Mouse (Mus musculus): ENCODE measurements at regions not wholly inside any gene's neighbourhood (a gene's known extent, or its start where the extent isn't known, plus 50 kb on each side); places are given as distances from the start of the nearest gene placed in this dataset.
"Not testable (repeated sequence)": the region's sequence is repeated elsewhere in the genome, so short reads cannot be mapped to it uniquely, and the experiment has no call there.

DNA sequence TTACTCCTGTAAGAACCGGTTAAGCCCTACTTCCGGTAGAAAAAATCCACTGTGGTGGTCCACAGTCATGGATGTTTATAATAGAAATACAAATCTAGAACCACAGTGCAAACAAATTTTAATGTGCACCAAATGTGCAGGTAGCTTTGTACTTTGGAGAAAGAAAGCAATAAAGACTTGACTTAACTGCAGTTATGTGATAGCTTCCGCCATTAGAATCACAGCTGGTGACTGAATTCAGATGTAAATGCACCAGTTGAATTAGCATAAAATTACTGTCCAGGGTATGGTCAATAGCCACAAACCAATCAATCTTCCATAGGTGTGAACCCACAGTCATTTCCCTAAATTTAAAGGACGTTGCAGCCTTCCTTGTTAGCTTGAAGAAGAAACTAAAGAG is 367.2 kb downstream of the Trib2 start:
- no peak for DNase-seq (ENCODE audit: extremely low spot score, low spot score)

DNA sequence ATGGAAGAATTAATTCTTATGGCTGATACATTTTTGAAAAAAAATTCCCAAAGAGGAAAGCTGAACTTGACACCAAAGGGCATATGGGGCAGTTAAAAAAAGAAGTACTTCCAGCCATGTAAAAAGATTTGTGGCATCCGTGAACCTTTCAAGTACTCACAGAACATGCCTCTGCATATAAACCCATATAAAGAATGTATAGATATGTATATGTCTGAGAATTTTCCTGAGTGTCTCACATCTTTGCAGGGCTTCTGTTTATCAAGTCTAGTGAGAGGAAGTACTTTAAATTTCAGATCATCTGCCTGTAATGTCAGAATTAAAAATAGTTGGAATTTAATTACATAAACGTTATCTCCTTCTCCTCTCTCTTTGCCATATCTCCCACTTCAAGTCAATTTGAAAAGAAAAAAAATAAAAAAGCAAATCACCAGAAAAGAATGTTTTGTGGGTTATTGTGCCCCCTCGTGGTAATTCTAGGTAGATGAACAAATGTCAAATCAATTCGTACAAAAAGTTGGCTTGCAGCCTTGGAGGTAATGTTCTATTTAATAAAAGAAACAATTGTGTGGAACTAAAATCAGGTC is 400.4 kb downstream of the Trib2 start:
- no peak for DNase-seq (ENCODE audit: extremely low spot score, low spot score)

DNA sequence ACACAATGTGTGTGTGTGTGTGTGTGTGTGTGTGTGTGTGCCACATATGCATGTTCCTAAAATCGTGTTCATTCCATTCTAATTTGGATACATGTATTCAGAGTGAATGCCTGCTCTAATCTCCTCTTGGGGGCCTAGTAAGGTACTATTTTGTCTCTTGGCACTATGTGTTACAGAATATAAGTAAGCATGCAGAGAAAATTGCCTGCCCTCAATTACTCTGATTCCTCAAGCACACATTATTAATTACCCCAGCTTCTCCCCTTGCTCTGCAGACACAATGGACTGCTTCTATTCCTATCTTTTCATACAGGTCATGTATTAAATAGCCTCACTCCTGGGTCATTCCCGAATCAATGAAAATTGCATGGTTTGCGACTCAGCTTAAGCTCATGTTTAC is 406.3 kb downstream of the Trib2 start:
- DNase-seq (ENCODE audit: extremely low spot score, low spot score) = no peak

GRCm38 (mm10) chr12:15407577-15407976 is 409.1 kb downstream of the Trib2 start:
- not testable (repeated sequence) for DNase-seq (ENCODE audit: extremely low spot score, low spot score)

- no peak for DNase-seq (ENCODE audit: extremely low spot score, low spot score)
These were observed 424.1 kb downstream of the Trib2 start for GRCm38 (mm10) chr12:15392641-15393040.

DNA sequence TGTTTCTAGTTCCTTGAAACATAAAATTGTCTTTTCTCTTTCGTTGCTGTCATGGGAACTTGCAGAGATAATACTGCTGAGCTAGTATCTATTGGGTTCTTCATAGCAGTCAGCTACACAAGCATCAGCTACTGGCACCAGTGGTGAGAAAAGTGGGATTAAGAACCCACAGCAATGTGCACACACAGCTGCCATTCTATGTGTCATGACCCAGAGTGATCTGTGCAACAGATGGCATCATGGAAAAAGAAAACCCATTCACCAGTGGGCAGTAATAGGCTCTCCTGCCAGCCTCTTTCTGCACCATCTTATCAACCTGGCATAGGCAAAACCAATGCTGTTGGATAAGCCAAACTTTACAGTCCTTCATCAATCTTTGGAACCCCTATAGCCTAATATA is 428.1 kb downstream of the Trib2 start:
- no peak for DNase-seq (ENCODE audit: extremely low spot score, low spot score)

DNA sequence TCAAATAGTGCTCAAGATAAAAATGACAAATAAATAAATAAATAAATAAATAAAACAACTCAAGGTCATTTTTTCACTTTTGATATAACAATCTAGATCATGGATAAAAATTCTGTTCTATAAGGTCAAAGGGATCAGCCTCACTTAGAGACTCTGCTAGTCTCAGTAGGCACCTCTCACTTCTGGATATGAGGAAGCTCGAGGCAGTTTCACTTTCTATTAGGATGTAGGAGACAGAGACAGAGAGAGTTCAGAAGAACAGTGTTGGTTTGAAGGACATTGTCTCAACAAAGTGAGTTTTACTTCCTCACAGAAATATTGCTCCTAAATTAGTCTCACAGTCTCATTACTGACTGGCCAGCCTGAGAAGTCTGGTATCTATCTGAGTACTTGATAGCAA is 458.9 kb downstream of the Trib2 start:
- DNase-seq (ENCODE audit: extremely low spot score, low spot score) = no peak

- DNase-seq (ENCODE audit: extremely low spot score, low spot score) = no peak
These were observed 495.8 kb downstream of the Trib2 start for GRCm38 (mm10) chr12:15320697-15321449.

DNA sequence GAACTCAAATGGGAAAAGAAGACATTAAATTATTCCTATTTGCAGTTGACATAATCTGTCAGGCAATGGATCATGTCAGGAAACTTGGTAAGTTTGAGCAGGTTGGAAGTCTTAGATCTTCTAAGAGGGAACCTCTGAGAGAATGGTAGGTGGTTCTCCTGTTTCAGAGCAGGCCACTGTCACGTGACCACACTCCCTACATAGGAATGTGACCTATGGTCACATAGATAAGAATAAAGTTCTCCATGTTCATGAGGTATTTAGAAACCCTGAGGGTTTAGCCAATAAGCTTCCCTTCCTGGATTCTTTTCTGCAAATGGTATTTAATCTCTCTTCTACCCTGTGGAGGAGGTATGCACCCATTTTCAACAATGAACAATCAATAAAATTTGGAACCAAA is 497.1 kb downstream of the Trib2 start:
- no peak for DNase-seq (ENCODE audit: extremely low spot score, low spot score)

DNA sequence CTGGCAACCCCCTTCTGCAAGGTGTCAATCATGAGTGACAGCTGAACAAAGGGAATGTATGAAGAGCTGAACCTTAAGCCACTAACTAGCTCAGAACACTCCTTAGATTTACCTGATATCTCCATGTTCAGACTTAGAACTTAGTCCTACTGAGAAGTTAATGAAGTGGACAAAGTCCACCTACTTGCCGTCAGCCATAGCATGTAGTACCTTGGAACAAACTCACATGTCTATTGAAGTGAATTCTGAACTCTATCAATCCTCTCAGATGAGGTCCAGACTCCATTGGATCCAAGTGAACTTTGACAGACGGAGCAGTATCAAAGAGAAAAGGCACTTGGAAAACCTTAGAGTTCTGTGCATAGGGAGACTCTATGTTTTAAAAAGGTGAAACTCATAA is 521.8 kb downstream of the Trib2 start:
- DNase-seq (ENCODE audit: extremely low spot score, low spot score) = no peak

DNA sequence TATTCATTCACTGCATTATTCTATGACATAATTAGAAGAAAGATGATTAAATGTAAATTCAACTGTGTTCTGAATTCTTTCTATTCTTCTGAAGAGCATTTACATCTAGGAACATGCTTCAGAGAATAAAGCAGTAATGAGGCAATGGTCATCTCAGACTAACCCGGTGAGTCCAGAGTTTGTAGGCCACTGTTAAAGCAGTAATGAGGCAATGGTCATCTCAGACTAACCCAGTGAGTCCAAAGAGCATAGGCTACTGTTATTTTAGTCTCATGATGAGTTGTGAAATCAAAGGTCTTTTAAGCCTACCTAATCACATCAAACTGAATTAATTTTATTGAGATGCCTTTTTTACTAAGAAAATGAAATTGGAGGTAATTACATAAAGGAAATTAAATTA is 554.6 kb downstream of the Trib2 start:
- DNase-seq (ENCODE audit: extremely low spot score, low spot score) = no peak

- DNase-seq (ENCODE audit: extremely low spot score, low spot score) = no peak
These were observed 555.1 kb downstream of the Trib2 start for GRCm38 (mm10) chr12:15261604-15262003.

- DNase-seq (ENCODE audit: extremely low spot score, low spot score) = no peak
These were observed 555.8 kb downstream of the Trib2 start for GRCm38 (mm10) chr12:15260907-15261415.

DNA sequence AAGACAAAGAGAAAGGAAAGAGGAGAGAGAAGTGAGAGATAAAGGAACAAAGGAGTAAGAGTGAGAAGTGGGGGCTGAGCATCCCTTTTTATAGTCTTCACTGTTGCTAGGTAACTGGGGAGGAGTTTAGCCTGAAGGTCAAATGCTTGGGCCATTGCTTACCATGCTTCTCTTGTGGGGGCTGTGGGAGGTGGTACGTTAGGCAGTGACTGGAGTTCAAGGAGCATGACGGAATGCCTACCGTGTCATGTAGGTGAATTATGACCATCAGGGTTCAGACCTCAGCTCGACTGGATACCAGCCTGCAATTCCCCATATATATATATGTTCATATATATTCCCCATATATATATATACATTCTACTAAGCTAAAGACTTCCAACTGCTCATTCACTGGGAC is 571.8 kb downstream of the Trib2 start:
- DNase-seq (ENCODE audit: extremely low spot score, low spot score) = no peak

DNA sequence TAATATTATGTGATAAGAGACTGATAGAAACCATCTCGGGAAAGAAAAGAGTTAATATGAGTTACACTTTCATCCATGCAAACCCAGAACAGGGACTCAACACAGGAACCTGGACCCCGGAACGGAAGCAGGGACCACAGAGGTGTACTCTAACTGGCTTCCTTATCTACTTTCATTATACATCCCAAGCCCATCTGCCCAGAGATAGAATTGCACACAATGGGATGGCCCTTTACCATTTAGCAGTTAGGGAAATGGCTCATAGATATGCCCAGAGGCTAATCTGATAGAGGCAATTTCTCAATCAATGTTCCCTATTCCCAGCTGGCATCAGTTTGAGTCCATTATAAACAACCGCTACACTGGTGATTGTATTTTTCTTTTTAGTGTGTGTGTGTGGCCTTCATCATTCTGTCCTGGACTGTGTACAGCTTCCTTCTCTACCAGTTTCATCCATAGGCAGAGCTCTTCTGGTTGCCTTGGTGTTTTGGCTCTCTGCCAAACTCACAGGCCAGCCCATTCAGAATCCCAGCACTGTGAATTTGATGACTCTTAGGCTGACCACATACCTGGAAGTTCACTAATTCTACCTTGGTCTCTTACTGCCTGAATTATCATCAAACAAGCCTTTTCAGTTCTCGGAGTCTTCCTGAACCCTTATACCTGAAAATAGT is 594.1 kb downstream of the Trib2 start:
- DNase-seq (ENCODE audit: extremely low spot score, low spot score) = no peak

DNA sequence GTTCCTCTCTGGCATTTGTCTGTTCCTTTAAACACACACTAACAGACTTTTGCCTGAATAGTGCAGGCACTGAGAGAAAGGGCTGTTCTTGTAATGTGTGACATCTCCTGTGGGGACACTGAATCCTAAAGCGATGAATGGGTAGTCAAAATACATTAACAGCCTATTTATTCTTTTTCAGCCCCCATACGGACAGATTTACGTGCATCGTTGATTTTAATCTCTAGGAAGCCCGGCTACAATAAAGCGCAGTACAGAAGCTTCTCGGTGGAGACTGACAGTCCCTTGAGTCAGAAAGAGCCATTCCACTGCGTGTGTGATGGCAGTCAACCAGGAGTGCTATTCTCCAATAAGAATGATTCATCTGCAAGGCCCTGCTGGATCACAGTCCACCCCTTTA is 598.2 kb downstream of the Trib2 start:
- no peak for DNase-seq (ENCODE audit: extremely low spot score, low spot score)

GRCm38 (mm10) chr12:15216180-15216579 is 600.5 kb downstream of the Trib2 start:
- DNase-seq (ENCODE audit: extremely low spot score, low spot score) = no peak

GRCm38 (mm10) chr12:15174411-15175041 is 642.2 kb downstream of the Trib2 start:
- DNase-seq (ENCODE audit: extremely low spot score, low spot score) = no peak

GRCm38 (mm10) chr12:15162605-15163004 is 654.1 kb downstream of the Trib2 start:
- no peak for DNase-seq (ENCODE audit: extremely low spot score, low spot score)

- DNase-seq (ENCODE audit: extremely low spot score, low spot score) = no peak
These were observed 654.9 kb downstream of the Trib2 start for GRCm38 (mm10) chr12:15161864-15162263.

- no peak for DNase-seq (ENCODE audit: extremely low spot score, low spot score)
These were observed 656.2 kb downstream of the Trib2 start for GRCm38 (mm10) chr12:15160478-15160998.

GRCm38 (mm10) chr12:15146398-15146797 is 670.3 kb downstream of the Trib2 start:
- DNase-seq (ENCODE audit: extremely low spot score, low spot score) = no peak

Measured in neural tube, embryonic 10.5 days (tissue).